Mouse (Mus musculus) kidney, adult 2 months (tissue): ENCODE results near the gene Smarca2.

Experiments used
- CTCF ChIP-seq: fragments of 200-500 bp; conservative IDR thresholded peaks from 2 replicates; pipeline ENCODE4 v1.5.1; 2011; ENCODE audit warnings: low read depth, mild to moderate bottlenecking, control low read depth, low read length, moderate library complexity, mixed read lengths; ENCODE audit not compliant: insufficient read depth, insufficient read length
- POLR2A ChIP-seq: fragments of 200-500 bp; IDR thresholded peaks from one replicate; pipeline ENCODE4 v1.6.1; 2011; ENCODE audit warnings: low read depth, low read length, control low read depth

- TF ChIP-seq CTCF (no peak), POLR2A (no peak)
Observed at GRCm38 (mm10) chr19:26616271-26616670, 11.4 kb downstream of the Smarca2 start.
